Mouse (Mus musculus) CD4-positive naive resting alpha-beta T cell, adult 57 days (primary cell): ENCODE data around the gene Slc2a5. TPM values are rescaled to one million over a fixed set of nuclear protein-coding genes. Genes with fewer than 3 reads are reported as not detected.

ENCODE experiments used
- total RNA-seq: library from RNA; stranded (reverse); gene quantifications from one replicate; pipeline ENCODE4 v1.2.4, GENCODE M21; 2023

Gene Slc2a5
- not detected for total RNA-seq

GRCm38 (mm10) chr4:150119055-150119454 lies at the start of gene Slc2a5:
Gene Slc2a5 (plus strand): TSS chr4:150119283.

GRCm38 (mm10) chr4:150087161-150087889 lies 31.8 kb upstream of the Slc2a5 start, which contains the start of gene Gpr157:
Gene Gpr157 (plus strand): TSS chr4:150087365.

Other genes with a start within 250 kb of the Slc2a5 start
- gene Spsb1, start 164.2 kb upstream of the Slc2a5 start, total RNA-seq: 25.7 TPM
- 23.9 TPM for gene H6pd, start 110.3 kb upstream of the Slc2a5 start, total RNA-seq
- gene Gpr157, start 31.9 kb upstream of the Slc2a5 start, total RNA-seq: 2.0 TPM
- gene Slc2a7, start 29.7 kb downstream of the Slc2a5 start, total RNA-seq: not detected
- gene Car6, start 82.0 kb downstream of the Slc2a5 start, total RNA-seq: not detected
- 186 TPM for gene Eno1, start 117.4 kb downstream of the Slc2a5 start, total RNA-seq
- 164 TPM for gene Rere, start 162.4 kb downstream of the Slc2a5 start, total RNA-seq